Mouse (Mus musculus) heart, embryonic 14.5 days (tissue): ENCODE measurements at regions not wholly inside any gene's neighbourhood (a gene's known extent, or its start where the extent isn't known, plus 50 kb on each side); places are given as distances from the start of the nearest gene placed in this dataset. TPM values are rescaled to one million over a fixed set of nuclear protein-coding genes. Genes with fewer than 3 reads are reported as not detected.

Source experiments
- microRNA counts: library from miRNA; unstranded; fragments of <30 nt; microRNA quantifications from one replicate; lab custom pipeline; 2016
- microRNA-seq: library from miRNA; unstranded; fragments of <30 nt; microRNA quantifications from one replicate; pipeline ENCODE4, GENCODE M21; 2016

MicroRNA genes in the stretch of these regions (microRNA counts, 519-probe panel; counts per million panel counts)
- microRNA mmu-miR-710 (lab: Ali Mortazavi, UCI), result 322 counts per million, percentile 70 among the panel's probes with 10 or more counts

Small RNA genes lying in the stretch of these regions (microRNA-seq; reads per million reads assigned to microRNA genes)
- not detected for gene Mir710
